Mouse (Mus musculus) testis, adult 2 months (tissue): Measurements from ENCODE around the gene Olfr1008.

Experiments used
- CTCF ChIP-seq: fragments of 200-500 bp; IDR thresholded peaks from 2 replicates; pipeline ENCODE4 v1.5.1; 2012; ENCODE audit warnings: low read depth, mild to moderate bottlenecking, inconsistent platforms, low read length, moderate library complexity; ENCODE audit not compliant: control insufficient read depth, insufficient read depth, insufficient replicate concordance
- POLR2A ChIP-seq: fragments of 200-500 bp; IDR thresholded peaks from 2 replicates; pipeline ENCODE4 v1.6.1; 2012; ENCODE audit warnings: low read depth, mild to moderate bottlenecking, inconsistent platforms, low read length, moderate library complexity; ENCODE audit not compliant: control insufficient read depth

- no peak for TF ChIP-seq CTCF
- TF ChIP-seq POLR2A = no peak
Measured at GRCm38 (mm10) chr2:85650604-85651003, 38.6 kb upstream of the Olfr1008 start, which contains the start of gene Olfr1002.
